Comparison of ENCODE assay signal across 8 mouse cellular contexts in the genomic region with DNA sequence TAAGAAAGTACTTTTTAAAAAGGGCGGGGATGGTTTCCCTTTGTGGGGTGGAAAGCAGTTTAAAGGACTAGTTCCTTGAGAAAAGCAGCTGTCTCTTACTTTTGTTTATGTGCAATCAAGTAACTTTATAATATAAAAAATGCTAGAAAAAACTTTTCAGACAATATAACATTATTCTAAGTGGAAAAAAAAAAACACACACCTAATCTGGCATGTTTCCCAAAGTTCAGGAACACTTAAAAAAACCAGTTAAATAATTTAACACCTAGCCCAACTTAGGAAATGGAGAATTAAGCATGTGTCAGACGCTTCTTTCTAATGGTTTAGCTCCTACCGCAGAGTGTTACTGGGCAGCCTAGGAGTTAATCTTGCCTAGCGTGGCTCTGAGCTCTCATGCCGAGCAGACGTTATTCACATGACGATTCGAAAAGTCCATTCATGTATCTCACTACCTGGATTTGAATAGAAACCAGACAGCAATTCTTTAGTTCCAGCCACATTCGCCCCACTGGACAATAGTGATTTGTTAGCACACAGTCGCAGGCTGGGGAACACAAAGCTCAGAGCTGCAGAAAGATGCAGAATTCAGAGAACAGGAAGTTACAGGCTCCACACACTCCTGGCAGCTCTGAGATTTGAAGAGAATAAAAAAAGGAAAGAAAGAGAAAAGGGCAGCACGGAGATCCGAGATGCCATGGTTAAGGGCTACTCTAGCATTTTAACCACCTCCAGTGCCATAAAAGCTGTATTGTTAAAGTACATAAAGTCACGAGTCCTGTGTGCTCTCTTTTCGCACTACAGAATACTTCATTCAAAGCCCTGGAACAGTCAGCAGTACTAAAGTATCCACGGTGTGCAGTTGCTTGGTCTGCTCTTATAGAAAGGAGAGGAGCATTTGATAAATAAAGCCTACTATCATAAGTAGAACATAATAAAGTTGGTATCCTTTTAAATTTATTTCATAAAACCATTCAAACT.
DNase-seq lines count a peak whose midpoint lies in the region; ATAC-seq and TF ChIP-seq lines count a peak whose summit lies in the region.

No protein-coding gene starts in this region.

- DNase-seq in left cerebral cortex, adult 18-20 months (ENCODE audit: low spot score in 2 of 2), result peak; percentile 16 to 33
- DNase-seq in left cerebral cortex, adult 11 months (ENCODE audit: low spot score), result no peak
- peak; percentile 84 for DNase-seq in embryo, embryonic 10 days (ENCODE audit: low spot score)
- peak; percentile 75 for DNase-seq in heart, embryonic 10.5 days (ENCODE audit: low spot score)
- peak; percentile 25 for DNase-seq in kidney, adult 9 months
- DNase-seq in liver, embryonic 14.5 days (ENCODE audit: low read depth in 3 of 3, low spot score in 3 of 3), result no peak
- peak; percentile 44 for DNase-seq in thymus, postnatal 4 days

- ATAC-seq in liver, embryonic 14.5 days (ENCODE audit: insufficient read depth), result no peak
- peak; percentile 57 for ATAC-seq in neural tube, embryonic 12.5 days (ENCODE audit: low FRiP score, low read depth)

- H3K9ac ChIP-seq in liver, embryonic 14.5 days (replicated peaks), result peak overlapping the region; percentile 54
- H3K9ac ChIP-seq in neural tube, embryonic 12.5 days, result peak overlapping the region; percentile 54

- no peak for TF ChIP-seq EP300 in liver, embryonic 14.5 days (IDR thresholded peaks at IDR 0.05; ENCODE audit: low read depth)

- no peaks in the 10 kb centered on the region for H3K36me3 ChIP-seq in heart, embryonic 10.5 days
- H3K36me3 ChIP-seq in liver, embryonic 14.5 days (replicated peaks; ENCODE audit: control insufficient read depth, insufficient read depth, low read depth), result no peaks in the 10 kb centered on the region
- no peaks in the 10 kb centered on the region for H3K36me3 ChIP-seq in neural tube, embryonic 12.5 days

- H3K4me1 ChIP-seq in heart, embryonic 10.5 days, result peaks cover 5% of the 10 kb centered on the region; the same call in 1 of the 2 replicates
- peaks cover 3 to 11% of the 10 kb centered on the region in 2 experiments; a peak in 3 of 4 replicates for H3K4me1 ChIP-seq in liver, embryonic 14.5 days (replicated peaks; ENCODE audit: control insufficient read depth in 2 of 2, insufficient read depth in 2 of 2, low read length in 1 of 2)
- H3K4me1 ChIP-seq in neural tube, embryonic 12.5 days, result peaks cover 17% of the 10 kb centered on the region; the same call in 1 of the 2 replicates

- no peak for TF ChIP-seq CTCF in liver, embryonic 14.5 days (IDR thresholded peaks at IDR 0.05; ENCODE audit: low read depth)

- H3K27ac ChIP-seq in heart, embryonic 10.5 days, result peak overlapping the region; percentile 93
- no peak overlapping the region for H3K27ac ChIP-seq in liver, embryonic 14.5 days
- peak overlapping the region; percentile 77 for H3K27ac ChIP-seq in neural tube, embryonic 12.5 days

- H3K4me2 ChIP-seq in liver, embryonic 14.5 days (ENCODE audit: low read depth), result peak overlapping the region; percentile 70
- H3K4me2 ChIP-seq in neural tube, embryonic 12.5 days (replicated peaks), result peak overlapping the region; percentile 63

- no peaks in the 10 kb centered on the region for H3K9me3 ChIP-seq in heart, embryonic 10.5 days
- no peaks in the 10 kb centered on the region for H3K9me3 ChIP-seq in liver, embryonic 14.5 days (ENCODE audit: control insufficient read depth, low read length)
- no peaks in the 10 kb centered on the region for H3K9me3 ChIP-seq in neural tube, embryonic 12.5 days

- H3K4me3 ChIP-seq in heart, embryonic 10.5 days, result peak overlapping the region; percentile 60
- H3K4me3 ChIP-seq in liver, embryonic 14.5 days (ENCODE audit: insufficient read depth in 1 of 2, low read depth in 2 of 2, low read length in 2 of 2), result peak overlapping the region; percentile 36 to 57
- peak overlapping the region; percentile 41 for H3K4me3 ChIP-seq in neural tube, embryonic 12.5 days

- WGBS in heart, embryonic 10.5 days, result 19% methylated on average over 15 of the region's 15 CpGs
- WGBS in liver, embryonic 14.5 days (ENCODE audit: insufficient replicate concordance), result 17% methylated on average over 15 of the region's 15 CpGs
- 3% methylated on average over 15 of the region's 15 CpGs for WGBS in neural tube, embryonic 12.5 days

- H3K27me3 ChIP-seq in heart, embryonic 10.5 days (ENCODE audit: insufficient read depth, poor library complexity, severe bottlenecking), result no peaks in the 10 kb centered on the region
- H3K27me3 ChIP-seq in liver, embryonic 14.5 days (ENCODE audit: control insufficient read depth, insufficient read depth, low read length), result no peaks in the 10 kb centered on the region
- no peaks in the 10 kb centered on the region for H3K27me3 ChIP-seq in neural tube, embryonic 12.5 days (replicated peaks)

Comparison
In these comparisons a context has a peak if more than half of its experiments do, and no peak if none do; other contexts are left out.
1. DNase-seq: peak in left cerebral cortex, adult 18-20 months (2 of 2), embryo, embryonic 10 days (single experiment), heart, embryonic 10.5 days (single experiment), kidney, adult 9 months (single experiment) and thymus, postnatal 4 days (single experiment); none in left cerebral cortex, adult 11 months (single experiment) and liver, embryonic 14.5 days (0 of 3).
2. Peak in every context shown above with its lines, with median percentiles within 50 percentile points of each other: H3K4me3 ChIP-seq.